Mouse (Mus musculus) adrenal gland, adult (tissue): ENCODE measurements around the gene Fam227a.

Experiments
- DNase-seq, 2 experiments: peaks; one replicate each; pipeline ENCODE4 v3.0.0; 2022 to 2023; ENCODE audit warnings: low spot score in 1 of 2; ENCODE audit not compliant: inconsistent age in 2 of 2

The Fam227a gene

DNA sequence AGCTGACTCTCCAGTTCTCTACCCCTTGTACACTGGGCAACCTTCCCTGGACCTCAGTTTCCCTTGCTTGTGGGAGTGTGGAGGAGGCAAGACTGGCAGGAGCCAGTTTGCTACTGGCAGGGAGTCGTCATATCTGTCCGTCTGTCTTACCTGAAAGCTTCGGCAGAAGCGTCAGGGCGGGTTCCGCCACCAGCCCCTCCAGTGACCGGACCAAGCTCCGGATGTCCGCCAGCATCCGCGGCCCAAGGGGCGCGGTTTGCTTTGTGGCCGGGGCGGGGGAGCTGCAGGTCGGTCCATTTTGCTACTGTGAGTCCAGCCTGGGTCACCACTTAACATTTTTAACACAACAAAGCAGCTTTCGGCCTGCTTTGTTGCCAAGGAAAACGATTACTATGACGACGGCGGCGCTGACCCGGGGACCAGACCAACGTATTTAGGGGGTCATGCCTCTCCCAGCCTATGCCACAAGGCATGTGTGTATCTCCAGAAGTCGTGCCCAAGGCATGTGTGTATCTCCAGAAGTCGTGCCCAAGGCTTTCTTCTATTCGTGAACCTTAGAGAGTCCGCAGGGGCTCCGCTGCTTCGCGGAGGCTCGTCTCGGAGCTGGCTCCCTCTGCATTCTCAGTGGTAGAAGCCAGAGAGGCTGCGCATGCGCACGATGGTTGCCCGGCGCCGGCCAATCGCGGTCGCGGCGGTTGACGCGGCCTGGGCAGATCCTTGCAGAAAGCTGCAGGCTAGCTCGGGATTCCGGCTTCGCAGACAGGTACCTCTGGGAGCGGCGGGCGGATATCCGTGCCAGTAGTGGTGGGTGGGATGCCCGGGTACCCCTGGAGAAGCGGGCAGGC is at the start of gene Fam227a, which contains the start of gene Cby1:
Gene Fam227a, minus strand, starts transcription at position 426 of the 845 bp plus-strand sequence.
Gene Cby1, plus strand, starts transcription at position 669 of the 845 bp plus-strand sequence.
- DNase-seq: peak; percentile 96 to 99

GRCm38 (mm10) chr15:79708229-79708822 is 49.6 kb upstream of the Fam227a start:
- DNase-seq: no peak

- no peak for DNase-seq
These were observed 48.0 kb upstream of the Fam227a start for GRCm38 (mm10) chr15:79706603-79707214.

DNA sequence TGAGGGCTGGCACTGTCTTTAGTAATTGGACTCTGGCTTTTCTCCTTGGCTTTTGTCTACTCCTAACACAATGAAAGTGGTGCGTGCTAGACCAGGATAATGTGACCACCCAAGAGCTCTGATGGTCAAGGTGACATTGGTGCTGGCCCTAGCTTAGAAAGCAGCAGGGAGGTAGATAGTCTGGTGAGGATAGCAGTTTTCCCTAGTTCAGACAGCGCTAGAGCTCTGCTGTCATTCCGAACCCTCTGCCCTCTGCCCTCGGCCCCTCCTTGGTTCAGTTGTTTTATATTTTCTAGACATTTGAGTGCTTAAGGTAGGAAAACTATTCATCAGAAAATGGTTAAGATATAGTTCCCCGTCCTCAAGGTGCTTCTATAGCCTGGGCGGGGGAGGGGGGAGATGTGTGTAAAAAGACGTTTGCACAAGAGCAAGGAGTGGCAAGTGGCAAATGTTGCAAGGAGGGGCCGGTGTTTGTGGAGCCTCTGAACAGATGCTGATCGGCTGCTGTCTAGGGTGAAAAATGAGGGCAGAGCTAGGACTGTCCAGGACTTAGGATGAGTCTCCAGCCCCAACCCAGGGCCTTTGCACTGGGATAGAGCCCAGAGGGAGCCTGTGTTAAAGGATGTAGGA is 38.9 kb upstream of the Fam227a start:
- no peak for DNase-seq

DNA sequence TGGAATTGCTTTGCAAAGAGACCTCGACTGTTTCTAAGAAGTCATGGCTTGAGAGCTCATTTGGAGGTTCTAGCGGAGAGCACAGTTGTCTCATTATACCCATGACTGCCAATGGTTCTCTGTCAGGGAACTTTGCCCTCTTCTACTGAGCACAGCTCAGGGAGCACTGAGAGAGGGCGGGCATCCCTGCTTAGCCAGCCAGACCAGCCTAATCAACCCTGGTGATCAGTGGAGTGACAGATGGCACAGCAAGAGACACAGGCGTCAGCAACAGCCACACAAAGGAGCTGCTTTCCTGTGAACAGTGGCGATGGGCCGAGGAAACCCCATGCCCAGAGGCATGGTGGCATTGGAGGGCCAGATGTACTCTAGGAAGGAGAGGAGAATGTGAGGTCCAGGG is 38.3 kb upstream of the Fam227a start:
- DNase-seq: peak in 1 of 2 experiments; percentile 38

- DNase-seq: no peak
These were observed 37.8 kb upstream of the Fam227a start for GRCm38 (mm10) chr15:79696508-79696907.

GRCm38 (mm10) chr15:79695516-79695915 is 36.8 kb upstream of the Fam227a start:
- DNase-seq: no peak

- DNase-seq: no peak
These were observed 35.8 kb upstream of the Fam227a start for GRCm38 (mm10) chr15:79694512-79694911.

DNA sequence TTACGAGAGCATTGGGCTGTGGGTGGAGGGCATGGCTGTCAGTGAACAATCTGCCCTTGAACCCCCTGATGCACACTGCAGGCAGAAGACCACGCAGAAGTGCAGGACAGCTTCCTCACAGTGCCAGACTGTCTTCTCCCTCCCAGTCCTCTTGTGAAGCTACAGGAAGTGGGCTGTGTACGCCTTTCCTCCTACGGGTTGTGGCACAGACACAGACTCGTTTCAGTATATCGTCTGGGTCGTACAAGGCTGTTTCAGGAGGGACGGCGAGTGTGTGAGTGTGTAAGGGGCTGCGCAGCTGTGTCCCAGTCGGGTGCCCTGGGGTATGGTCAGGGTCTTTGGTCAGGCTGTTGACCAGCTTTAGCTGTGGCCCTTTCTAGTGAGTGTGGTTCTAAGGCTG is 35.0 kb upstream of the Fam227a start:
- peak in 1 of 2 experiments; percentile 38 for DNase-seq

- no peak for DNase-seq
These were observed 33.6 kb upstream of the Fam227a start for GRCm38 (mm10) chr15:79692334-79692733.

GRCm38 (mm10) chr15:79691023-79691508 is 32.3 kb upstream of the Fam227a start:
- peak in 1 of 2 experiments; percentile 74 for DNase-seq

GRCm38 (mm10) chr15:79690426-79691022 is 31.8 kb upstream of the Fam227a start, which contains the start of gene Gtpbp1:
Gene Gtpbp1 (plus strand): TSS chr15:79690845.
- DNase-seq: peak; percentile 99

GRCm38 (mm10) chr15:79689662-79690425 is 31.1 kb upstream of the Fam227a start:
- DNase-seq: no peak

DNA sequence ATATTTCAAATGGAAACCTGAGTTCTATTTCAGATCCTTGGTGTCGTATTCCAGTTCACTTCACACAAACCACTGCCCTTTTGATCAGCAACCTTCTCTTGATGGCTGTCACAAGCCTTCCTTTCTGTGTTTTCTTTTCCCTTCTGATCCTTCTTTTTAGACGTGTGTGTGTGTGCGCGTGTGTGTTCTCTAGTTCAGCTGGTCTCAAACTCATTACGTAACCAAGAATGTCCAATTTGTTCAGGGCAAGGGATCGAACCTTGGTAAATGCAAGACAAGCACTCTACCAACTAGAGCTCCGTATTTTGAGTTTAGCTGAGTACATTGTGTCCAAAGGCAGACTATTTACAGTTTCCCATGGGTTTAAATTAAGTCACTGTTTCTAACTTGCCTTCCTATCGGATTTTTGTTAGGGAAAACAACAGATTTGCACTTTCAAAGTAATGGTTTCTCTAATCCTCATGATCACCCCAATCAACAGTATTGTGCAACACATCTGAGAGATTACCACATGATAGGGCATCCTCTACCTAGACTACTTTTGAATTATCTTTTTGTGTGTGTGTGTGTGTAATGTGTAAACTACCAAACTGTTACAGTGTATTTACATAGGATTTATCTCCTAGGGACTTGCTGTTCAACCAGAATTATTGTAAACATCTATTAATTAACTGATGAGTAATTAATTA is 29.7 kb upstream of the Fam227a start:
- no peak for DNase-seq

DNA sequence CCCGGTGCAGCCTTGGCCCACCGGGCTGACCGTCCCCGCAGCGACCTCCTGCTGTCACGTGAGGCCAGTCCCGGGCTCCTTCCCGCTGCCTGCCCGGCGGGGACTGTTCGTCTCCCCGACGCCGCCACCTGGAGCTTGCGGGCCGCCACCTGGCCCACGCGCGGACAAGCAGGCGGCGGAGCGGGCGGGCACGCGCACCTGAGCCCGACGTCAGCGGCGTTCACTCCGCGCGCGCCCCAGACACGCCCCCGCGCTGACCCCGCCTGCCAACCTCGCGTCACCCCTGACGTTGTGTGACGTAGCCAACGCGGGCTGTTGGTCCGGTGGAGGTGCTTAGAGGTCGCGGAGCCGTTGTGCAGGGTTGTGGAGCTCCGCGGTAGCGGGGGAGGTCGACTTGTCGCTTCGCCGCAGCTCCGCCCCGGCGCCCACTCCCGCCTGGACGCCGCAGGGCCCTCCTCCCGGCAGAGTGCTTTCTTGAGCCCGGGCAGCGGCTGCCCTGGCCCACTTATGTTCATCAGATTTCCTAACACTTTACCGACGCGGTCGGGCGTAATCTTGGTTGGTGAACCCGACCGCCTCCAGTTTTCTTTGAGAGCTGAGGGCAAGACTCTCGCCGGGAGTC is 29.0 kb upstream of the Fam227a start, which contains the start of gene Josd1:
Gene Josd1, minus strand, starts transcription at position 274 of the 622 bp plus-strand sequence.
- DNase-seq: peak; percentile 97 to 99

GRCm38 (mm10) chr15:79687175-79687574 is 28.4 kb upstream of the Fam227a start:
- DNase-seq: no peak

DNA sequence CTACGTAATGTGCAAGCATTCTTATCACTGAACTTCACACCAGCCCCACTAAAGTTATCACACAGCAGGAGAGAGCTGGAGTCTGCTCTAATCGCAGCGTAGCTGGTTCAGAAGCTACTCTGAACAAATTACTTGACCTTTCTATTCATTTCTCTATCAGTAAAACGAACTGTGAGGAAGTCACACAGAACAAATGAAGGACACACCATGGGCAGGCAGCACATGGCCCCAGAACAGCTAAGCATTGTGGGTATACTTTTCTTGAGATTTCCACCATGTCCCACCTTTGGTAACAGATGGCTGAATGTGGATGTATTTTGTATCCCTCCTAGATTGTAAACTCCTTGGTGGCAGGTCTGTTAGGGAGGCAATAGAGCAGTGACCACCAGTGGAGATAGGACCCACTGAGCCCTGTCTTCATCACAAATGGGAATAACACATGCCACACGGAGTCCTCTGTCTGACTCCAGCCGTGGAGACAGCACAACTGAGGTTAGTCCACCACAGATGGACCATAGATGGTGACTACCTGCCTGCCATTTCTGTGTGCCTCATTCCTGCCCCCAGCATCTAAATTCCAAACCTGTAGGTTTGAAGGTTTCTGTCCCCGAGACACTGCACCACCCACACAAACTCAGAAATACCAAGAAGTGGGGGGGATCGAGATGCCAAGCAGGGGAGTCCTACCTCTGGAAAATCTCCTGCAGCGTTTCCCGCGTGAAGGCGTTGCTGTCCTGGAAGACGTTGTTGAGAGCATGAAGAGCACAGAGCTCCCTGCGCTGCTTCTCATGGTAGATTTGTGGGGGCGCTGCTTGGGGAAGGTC is 27.5 kb upstream of the Fam227a start:
- DNase-seq: peak in 1 of 2 experiments; percentile 64

GRCm38 (mm10) chr15:79685141-79685641 is 26.4 kb upstream of the Fam227a start:
- peak in 1 of 2 experiments; percentile 39 for DNase-seq
